Comparison of ENCODE assay signal across 12 mouse cellular contexts in the genomic region with DNA sequence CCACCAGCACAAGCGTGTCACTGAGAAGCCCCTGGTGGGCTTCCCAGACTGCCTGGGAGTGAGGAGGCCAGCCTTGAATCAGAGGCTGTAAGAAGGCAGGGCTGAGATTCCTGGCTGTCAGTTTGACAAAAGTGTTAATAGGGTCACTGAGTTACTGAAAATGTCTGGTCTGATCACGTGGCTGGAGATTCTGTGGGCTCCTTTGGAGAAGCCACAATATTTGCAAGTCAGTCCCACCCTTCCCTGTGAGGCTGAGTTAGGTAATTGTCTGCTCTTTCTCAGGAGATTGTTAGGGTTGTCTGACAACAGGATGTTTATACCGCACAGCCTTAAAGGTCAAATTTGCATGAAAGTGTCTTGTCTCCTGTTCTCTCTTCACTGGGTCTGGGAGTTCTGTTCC. TPM values are rescaled to one million over a fixed set of nuclear protein-coding genes. Genes with fewer than 3 reads are reported as not detected.
DNase-seq lines count a peak whose midpoint lies in the region; ATAC-seq lines count a peak whose summit lies in the region.
"Had no signal": no experiment of that assay in that cellular context is flagged by ENCODE, and none has a peak within 500 bp of the region (broad histone marks: within the 10 kb centered on the region; RNA-seq: fewer than 3 reads in every experiment).

No protein-coding gene starts in this region.

- H3K4me3 ChIP-seq in heart, embryonic 11.5 days (ENCODE audit: low read depth, low read length), result no peak overlapping the region
- H3K4me3 ChIP-seq: hindbrain, embryonic 15.5 days; neural tube, embryonic 12.5 days had no signal

- peaks cover 56% of the 10 kb centered on the region for H3K4me1 ChIP-seq in heart, embryonic 11.5 days (ENCODE audit: control insufficient read depth, insufficient read depth, low read length)

- no peak overlapping the region for H3K4me2 ChIP-seq in heart, embryonic 11.5 days
- H3K4me2 ChIP-seq: hindbrain, embryonic 15.5 days; lung, embryonic 14.5 days; neural tube, embryonic 12.5 days had no signal

- ATAC-seq in heart, embryonic 11.5 days (replicated peaks; ENCODE audit: insufficient number of reproducible peaks, low FRiP score, low TSS enrichment), result no peak

- WGBS in heart, embryonic 11.5 days (ENCODE audit: insufficient replicate concordance), result 26% methylated on average over 3 of the region's 3 CpGs

- peak overlapping the region; percentile 52; the same call in 1 of the 2 replicates for H3K27ac ChIP-seq in heart, embryonic 11.5 days (ENCODE audit: low read depth, low read length)
- H3K27ac ChIP-seq: hindbrain, embryonic 15.5 days; neural tube, embryonic 12.5 days had no signal

- no peaks in the 10 kb centered on the region for H3K27me3 ChIP-seq in heart, embryonic 11.5 days (ENCODE audit: control insufficient read depth, insufficient read depth, low read length)
- no peaks in the 10 kb centered on the region for H3K27me3 ChIP-seq in splenic B cell, adult 2 months (ENCODE audit: control insufficient read depth, insufficient read depth, low read length, poor library complexity, severe bottlenecking)
- H3K27me3 ChIP-seq: hindbrain, embryonic 15.5 days; neural tube, embryonic 12.5 days had no signal

- no peaks in the 10 kb centered on the region for H3K36me3 ChIP-seq in heart, embryonic 11.5 days (ENCODE audit: control insufficient read depth, insufficient read depth, low read length)
- H3K36me3 ChIP-seq in splenic B cell, adult 2 months (ENCODE audit: control insufficient read depth, insufficient read depth, low read length, poor library complexity, severe bottlenecking), result no peaks in the 10 kb centered on the region
- H3K36me3 ChIP-seq: hindbrain, embryonic 15.5 days; neural tube, embryonic 12.5 days had no signal

- no peaks in the 10 kb centered on the region for H3K9me3 ChIP-seq in heart, embryonic 11.5 days (replicated peaks; ENCODE audit: control insufficient read depth, low read length)
- H3K9me3 ChIP-seq: G1E; hindbrain, embryonic 15.5 days; neural tube, embryonic 12.5 days had no signal

- no peak for DNase-seq in heart, postnatal 4 days
- DNase-seq in lung, postnatal 36 days, result peak; percentile 63
- DNase-seq in lung, postnatal 14 days, result no peak
- DNase-seq in ZHBTc4 (ENCODE audit: low read depth, low spot score), result peak; percentile 93
- peak; percentile 66 for DNase-seq in splenic B cell, adult 2 months (ENCODE audit: low read depth, low spot score)
- DNase-seq in frontal cortex, postnatal 10 days (ENCODE audit: low spot score in 2 of 2), result no peak
- DNase-seq in urinary bladder, adult 18-20 months (ENCODE audit: low spot score in 2 of 2), result no peak
- DNase-seq: lung, embryonic 14.5 days had no signal

- H3K9ac ChIP-seq in heart, embryonic 11.5 days (ENCODE audit: low read depth, low read length), result no peak overlapping the region
- H3K9ac ChIP-seq: hindbrain, embryonic 15.5 days; lung, embryonic 14.5 days; neural tube, embryonic 12.5 days had no signal

RNA-seq across cellular contexts. Expression of gene Ppp2r5c, which starts 57.9 kb away (rescaled TPM):
- polyA plus RNA-seq in heart, embryonic 11.5 days (2014; fragmentation: Nextera tagmentation; extraction: Ambion mirVana), result 137 and 139 TPM in 2 replicates
- total RNA-seq in heart, postnatal 4 days (2021), result 100 to 1,000 TPM; 126 to 128 TPM

Comparison
In these comparisons a context has a peak if more than half of its experiments do, and no peak if none do; other contexts are left out.
1. DNase-seq: peak in lung, postnatal 36 days (single experiment), ZHBTc4 (single experiment) and splenic B cell, adult 2 months (single experiment); none in heart, postnatal 4 days (single experiment), lung, postnatal 14 days (single experiment), frontal cortex, postnatal 10 days (0 of 2) and urinary bladder, adult 18-20 months (0 of 2).